Mouse (Mus musculus): Measurements from ENCODE around the gene Ppp2ca.
A peak's percentile ranks its signal among the peaks of the same experiment; 100 is the strongest.
"Not testable (repeated sequence)": the region's sequence is repeated elsewhere in the genome, so short reads cannot be mapped to it uniquely, and the experiment has no call there.

The Ppp2ca gene

DNA sequence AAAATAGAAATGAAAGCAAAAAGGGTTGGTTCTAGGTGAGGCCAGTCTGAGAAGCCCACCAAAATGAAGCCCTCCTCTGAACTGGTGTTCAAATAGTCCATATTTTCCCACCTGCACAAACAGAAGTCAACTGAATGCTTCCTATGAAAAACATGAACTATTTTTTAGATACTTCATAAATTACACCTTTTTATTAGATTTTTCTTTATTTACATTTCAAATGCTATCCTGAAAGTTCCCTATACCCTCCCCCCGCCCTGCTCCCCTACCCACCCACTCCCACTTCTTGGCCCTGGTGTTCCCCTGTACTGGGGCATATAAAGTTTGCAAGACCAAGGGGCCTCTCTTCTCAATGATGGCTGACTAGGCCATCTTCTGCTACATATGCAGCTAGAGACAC lies 46.9 kb downstream of the Ppp2ca start, which contains the start of gene Olfr1373:
Gene Olfr1373 (minus strand): TSS at position 101 of the 400 bp plus-strand sequence.
- not testable (repeated sequence) for DNase-seq

DNA sequence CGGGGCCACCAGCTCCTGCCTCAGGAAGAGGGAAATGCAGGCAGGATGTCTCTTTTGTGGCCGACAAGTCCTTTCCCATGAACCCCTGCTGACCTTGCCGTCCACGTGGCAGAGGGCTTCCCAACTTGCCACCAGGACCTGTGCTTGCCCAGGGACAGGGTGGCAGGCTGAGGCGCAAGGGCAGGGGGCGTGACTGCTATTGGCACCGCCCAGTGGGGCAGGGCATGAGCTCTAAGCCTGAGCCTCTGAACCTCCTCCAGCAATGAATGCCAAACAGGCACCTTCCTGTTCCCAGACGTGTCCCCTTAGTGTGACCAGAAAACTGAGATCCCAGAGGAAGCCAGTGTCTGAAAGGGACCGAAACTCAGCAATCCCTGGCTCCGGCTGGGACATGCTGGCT lies 65.4 kb downstream of the Ppp2ca start:
- DNase-seq: no peak

DNA sequence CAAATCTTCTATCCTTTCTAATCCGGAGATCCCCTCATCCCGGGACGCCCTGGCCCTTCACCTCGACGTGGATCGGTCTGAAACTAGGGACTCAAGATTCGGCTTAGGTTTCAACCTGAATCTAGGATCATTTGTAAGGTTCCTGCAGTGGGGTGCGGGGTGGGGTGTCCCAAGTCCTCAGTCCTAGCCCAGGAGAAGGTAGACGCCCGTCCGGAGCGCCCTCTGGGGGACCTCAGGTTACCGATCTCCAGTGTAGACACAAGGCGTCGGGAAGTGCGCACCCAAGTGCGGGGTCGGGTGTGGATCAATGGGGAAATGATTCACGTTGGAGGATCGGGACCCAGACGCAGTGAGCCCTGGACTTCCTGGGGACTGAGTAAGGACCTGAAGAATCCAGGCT lies 68.6 kb downstream of the Ppp2ca start:
- DNase-seq: peak; percentile 23

DNA sequence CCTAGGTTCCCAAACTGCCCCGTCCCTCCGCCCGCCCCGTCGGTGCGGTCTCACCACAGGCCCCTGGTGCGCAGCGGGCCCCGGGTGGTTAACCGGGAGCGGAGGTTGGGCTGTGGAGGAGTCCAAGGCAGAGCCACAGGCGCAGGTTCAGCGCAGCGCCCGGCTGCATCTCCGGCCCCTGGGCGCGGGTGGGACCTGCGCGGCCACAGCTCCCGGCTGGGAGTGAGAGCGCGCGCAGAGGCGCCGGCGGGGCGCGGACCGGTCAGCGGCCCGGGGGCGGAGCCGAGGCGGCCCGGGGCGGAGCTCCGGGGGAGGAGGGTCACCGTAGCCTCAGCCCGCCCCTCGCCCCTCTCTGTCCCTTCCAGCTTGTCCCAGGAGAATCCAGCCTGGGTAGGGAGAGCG lies 69.4 kb downstream of the Ppp2ca start:
- peak; percentile 68 for DNase-seq

DNA sequence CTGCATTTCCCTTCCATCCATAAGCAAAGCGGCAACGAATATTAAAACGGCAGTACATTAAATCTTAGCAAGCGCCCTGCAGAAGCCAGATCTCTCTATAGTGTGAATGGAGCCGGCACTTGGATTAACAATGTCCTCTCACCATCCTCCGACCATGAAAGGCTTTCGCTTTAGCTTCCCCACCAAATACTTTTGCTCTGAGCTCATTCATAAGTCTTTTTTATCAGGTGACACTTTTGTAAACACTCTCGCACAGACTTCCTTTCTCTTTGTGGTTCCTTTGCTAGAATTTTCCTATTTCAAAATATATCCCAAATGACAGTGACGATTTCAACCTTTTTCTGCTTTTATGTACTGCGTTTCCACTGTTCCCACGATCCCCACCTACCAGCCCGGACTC lies 70.0 kb downstream of the Ppp2ca start:
- DNase-seq: peak; percentile 15

Measured in embryo, embryonic 11 days (tissue).